Mouse (Mus musculus) heart, adult 2 months (tissue): ENCODE results near the gene Ms4a10. TPM values are rescaled to one million over a fixed set of nuclear protein-coding genes. Genes with fewer than 3 reads are reported as not detected.

ENCODE experiments used
- DNase-seq, 2 experiments: peaks; one replicate each; pipeline ENCODE4 v3.0.0; 2021
- H3K27ac ChIP-seq: fragments of 200-600 bp; 2 replicates; pipeline ENCODE4 v1.8.1; 2022
- H3K27me3 ChIP-seq: fragments of 200-500 bp; 2 replicates; pipeline ENCODE4 v1.6.1; 2012; ENCODE audit warnings: mild to moderate bottlenecking, low read length, inconsistent platforms, mixed read lengths; ENCODE audit not compliant: control insufficient read depth, insufficient read depth
- H3K36me3 ChIP-seq: fragments of 200-500 bp; 2 replicates; pipeline ENCODE4 v1.6.1; 2012; ENCODE audit warnings: low read length, inconsistent platforms; ENCODE audit not compliant: control insufficient read depth, insufficient read depth
- H3K4me1 ChIP-seq: fragments of 200-500 bp; 2 replicates; pipeline ENCODE4 v1.6.1; 2011; ENCODE audit warnings: low read length; ENCODE audit not compliant: control insufficient read depth, insufficient read depth
- H3K4me3 ChIP-seq: fragments of 200-600 bp; 2 replicates; pipeline ENCODE4 v1.8.1; 2022
- H3K79me2 ChIP-seq: fragments of 200-500 bp; replicated peaks from 2 replicates; pipeline ENCODE4 v1.6.1; 2012; ENCODE audit warnings: mild to moderate bottlenecking, inconsistent platforms, low read length, moderate library complexity, mixed read lengths; ENCODE audit not compliant: control insufficient read depth, insufficient read depth
- H3K9ac ChIP-seq: fragments of 200-500 bp; 2 replicates; pipeline ENCODE4 v1.6.1; 2012; ENCODE audit warnings: low read depth, mild to moderate bottlenecking, control low read depth, inconsistent platforms, low read length, mixed read lengths
- CTCF ChIP-seq: fragments of 200-600 bp; IDR thresholded peaks from 2 replicates; pipeline ENCODE4 v1.8.1; 2022; ENCODE audit warnings: antibody characterized with exemption, mild to moderate bottlenecking, moderate library complexity
- EP300 ChIP-seq: fragments of 200-500 bp; IDR thresholded peaks from 2 replicates; pipeline ENCODE4 v1.6.1; 2011; ENCODE audit warnings: low read depth, low read length, control low read depth; ENCODE audit not compliant: insufficient read depth
- POLR2A ChIP-seq: fragments of 200-500 bp; IDR thresholded peaks from 2 replicates; pipeline ENCODE4 v1.6.1; 2011; ENCODE audit warnings: mild to moderate bottlenecking, low read depth, low read length, control low read depth; ENCODE audit not compliant: insufficient read depth
- WGBS: fragments of 180-500 bp; shearing (Covaris S2); methylation state at CpG from one replicate; pipeline ENCODE4 v1.1.7; 2018; 5-methylcytosine and 5-hydroxymethylcytosine counted together
- intact Hi-C: fragments of 180-260 bp; cut with DNase I; formaldehyde crosslinking; loops from one replicate; pipeline ENCODE4 v1.15.1; 2025
- polyA plus RNA-seq: library from polyadenylated mRNA; depleted of rRNA; stranded (reverse); fragments of >200 nt; gene quantifications from 2 replicates; pipeline ENCODE4 v1.2.3, GENCODE M21; 2012
- total RNA-seq, 2 experiments: library from RNA; stranded (reverse); gene quantifications; 2 replicates each; pipeline ENCODE4 v1.2.3; 2021

The Ms4a10 gene
- total and polyA plus RNA-seq, 3 experiments = not detected

DNA sequence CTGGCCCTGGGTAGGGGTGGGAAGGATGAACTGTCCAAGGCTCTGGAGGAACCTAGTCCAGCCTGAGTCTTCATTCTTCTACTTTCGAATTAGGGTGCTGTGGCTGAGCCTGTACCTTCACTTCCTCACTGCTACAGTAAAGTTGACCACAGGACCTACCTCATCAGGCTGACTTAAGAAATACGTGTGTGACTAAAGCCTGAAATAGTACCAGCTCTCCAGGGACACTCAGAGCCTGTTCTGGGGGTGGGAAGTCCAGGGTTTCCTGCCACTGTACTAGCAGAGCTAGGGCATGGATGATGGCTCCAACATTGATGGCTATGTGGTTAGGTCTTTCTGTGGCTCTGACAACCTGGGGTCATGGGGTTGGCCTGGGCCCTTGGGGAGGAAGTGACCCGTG lies 30.5 kb downstream of the Ms4a10 start:
- Histone ChIP-seq H3K36me3 (no peaks in the 10 kb centered on the region), H3K4me1 (peaks cover 6% of the 10 kb centered on the region), H3K9ac (no peak overlapping the region), H3K4me3 (no peak overlapping the region), H3K27ac (no peak overlapping the region), H3K79me2 (no peaks in the 10 kb centered on the region), H3K27me3 (no peaks in the 10 kb centered on the region)
- TF ChIP-seq EP300 = no peak
- intact Hi-C loops = no loop called here
- DNase-seq = no peak
- WGBS = 61% methylated on average over 3 of the region's 3 CpGs

DNA sequence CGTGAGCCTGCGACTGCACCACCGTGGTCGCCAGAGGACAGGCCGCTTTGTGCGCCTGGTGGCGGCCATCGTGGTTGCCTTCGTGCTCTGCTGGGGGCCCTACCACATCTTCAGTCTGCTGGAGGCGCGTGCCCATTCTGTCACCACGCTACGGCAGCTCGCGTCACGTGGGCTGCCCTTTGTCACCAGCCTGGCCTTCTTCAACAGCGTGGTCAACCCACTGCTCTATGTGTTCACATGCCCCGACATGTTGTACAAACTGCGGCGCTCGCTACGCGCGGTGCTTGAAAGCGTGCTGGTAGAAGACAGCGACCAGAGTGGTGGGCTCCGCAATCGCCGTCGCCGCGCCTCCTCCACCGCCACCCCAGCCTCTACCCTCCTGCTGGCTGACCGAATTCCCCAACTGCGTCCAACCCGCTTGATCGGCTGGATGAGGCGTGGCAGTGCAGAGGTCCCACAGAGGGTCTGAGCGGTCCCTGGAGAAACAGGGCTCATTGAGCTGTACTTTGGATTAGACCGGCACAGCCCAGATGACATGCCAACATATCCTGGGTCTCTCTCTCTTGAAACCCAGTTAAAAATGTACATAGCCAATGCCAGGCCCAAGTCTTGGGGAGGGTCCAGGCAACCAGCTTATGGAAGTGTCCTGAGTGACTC lies 33.5 kb downstream of the Ms4a10 start:
- WGBS = 21% methylated on average over 40 of the region's 40 CpGs
- TF ChIP-seq POLR2A (no peak), EP300 (no peak), CTCF (no peak)
- Histone ChIP-seq H3K4me1 (no peaks in the 10 kb centered on the region; the same call in 1 of the 2 replicates), H3K79me2 (no peaks in the 10 kb centered on the region), H3K36me3 (no peaks in the 10 kb centered on the region), H3K27me3 (no peaks in the 10 kb centered on the region), H3K4me3 (peak overlapping the region; percentile 20; the same call in 1 of the 2 replicates), H3K27ac (no peak overlapping the region), H3K9ac (peak overlapping the region; percentile 24; the same call in 1 of the 2 replicates)
- intact Hi-C loops = no loop called here
- no peak for DNase-seq

DNA sequence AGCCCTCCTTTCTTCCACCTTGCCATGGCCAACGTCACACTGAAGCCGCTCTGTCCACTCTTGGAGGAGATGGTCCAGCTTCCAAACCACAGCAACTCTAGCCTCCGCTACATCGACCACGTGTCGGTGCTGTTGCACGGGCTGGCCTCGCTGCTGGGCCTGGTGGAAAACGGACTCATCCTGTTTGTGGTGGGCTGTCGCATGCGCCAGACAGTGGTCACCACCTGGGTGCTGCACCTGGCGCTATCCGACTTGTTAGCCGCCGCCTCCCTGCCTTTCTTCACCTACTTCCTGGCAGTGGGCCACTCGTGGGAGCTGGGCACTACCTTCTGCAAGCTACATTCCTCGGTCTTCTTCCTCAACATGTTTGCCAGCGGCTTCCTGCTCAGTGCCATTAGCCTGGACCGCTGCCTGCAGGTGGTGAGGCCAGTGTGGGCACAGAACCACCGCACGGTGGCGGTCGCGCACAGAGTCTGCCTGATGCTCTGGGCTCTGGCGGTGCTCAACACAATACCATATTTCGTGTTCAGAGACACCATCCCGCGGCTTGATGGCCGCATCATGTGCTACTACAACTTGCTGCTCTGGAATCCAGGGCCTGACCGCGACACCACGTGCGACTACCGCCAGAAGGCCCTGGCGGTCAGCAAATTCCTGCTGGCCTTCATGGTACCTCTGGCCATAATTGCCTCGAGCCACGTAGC lies 34.2 kb downstream of the Ms4a10 start:
- Histone ChIP-seq H3K4me3 (peak overlapping the region; percentile 20; the same call in 1 of the 2 replicates), H3K79me2 (no peaks in the 10 kb centered on the region), H3K36me3 (no peaks in the 10 kb centered on the region), H3K9ac (no peak overlapping the region), H3K27me3 (no peaks in the 10 kb centered on the region), H3K4me1 (no peaks in the 10 kb centered on the region; the same call in 1 of the 2 replicates), H3K27ac (no peak overlapping the region)
- DNase-seq = peak; percentile 53 to 63
- WGBS = 29% methylated on average over 37 of the region's 37 CpGs
- intact Hi-C loops = no loop called here
- no peak for TF ChIP-seq POLR2A
- no peak for TF ChIP-seq EP300
- TF ChIP-seq CTCF = peak; percentile 75

DNA sequence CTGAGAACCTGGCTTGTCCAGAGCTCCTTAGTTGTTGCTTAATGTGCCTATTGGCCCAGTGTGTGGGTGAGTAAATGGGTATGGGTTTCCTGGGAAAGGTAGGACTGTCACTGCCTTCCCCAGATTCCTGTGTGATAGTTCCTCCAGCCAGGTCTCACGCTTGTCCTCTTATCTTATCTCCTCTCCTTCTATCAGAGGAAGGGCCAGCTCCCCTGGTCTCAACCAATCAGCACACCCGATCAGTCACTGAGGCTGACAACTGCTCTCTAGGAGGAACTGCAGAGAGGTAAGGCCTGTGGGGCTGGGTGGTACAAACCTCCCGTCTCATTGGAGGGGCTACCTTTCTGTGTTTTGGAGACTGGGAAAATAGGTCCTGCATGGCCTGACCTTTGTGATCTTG lies 35.7 kb downstream of the Ms4a10 start:
- no peaks in the 10 kb centered on the region for H3K27me3 ChIP-seq
- no peaks in the 10 kb centered on the region; the same call in 1 of the 2 replicates for H3K4me1 ChIP-seq
- H3K9ac ChIP-seq = no peak overlapping the region
- H3K4me3 ChIP-seq = no peak overlapping the region
- TF ChIP-seq EP300 = no peak
- no peak for TF ChIP-seq POLR2A
- TF ChIP-seq CTCF = no peak
- H3K36me3 ChIP-seq = no peaks in the 10 kb centered on the region
- 45% methylated on average over 3 of the region's 3 CpGs for WGBS
- intact Hi-C loops = no loop called here
- DNase-seq = no peak
- no peak overlapping the region for H3K27ac ChIP-seq
- H3K79me2 ChIP-seq = no peaks in the 10 kb centered on the region

DNA sequence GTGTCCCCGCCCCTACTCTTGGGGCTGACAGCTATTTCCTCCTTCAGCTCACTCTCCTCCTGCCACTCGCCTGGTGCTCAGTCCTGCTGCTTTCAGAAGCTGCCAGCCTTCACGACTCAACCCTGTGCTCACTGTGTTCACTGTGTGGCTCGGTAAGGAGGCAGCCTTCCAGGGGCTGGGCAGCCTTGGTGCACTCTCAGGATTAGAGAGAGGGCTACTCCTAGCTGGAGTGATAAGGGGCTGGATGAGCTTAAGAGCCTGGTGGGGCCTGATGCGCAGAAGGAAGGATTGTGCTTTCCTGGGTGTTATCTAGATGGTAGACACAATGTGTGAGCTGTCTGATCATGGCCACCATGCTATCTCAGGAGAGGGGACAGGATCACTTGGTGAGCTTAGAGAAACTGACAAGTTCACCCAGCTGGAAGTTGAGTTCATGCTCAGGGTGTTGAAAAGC lies 37.3 kb downstream of the Ms4a10 start, which contains the start of gene Ptgdr2:
Gene Ptgdr2 (plus strand): TSS at position 51 of the 454 bp plus-strand sequence.
- Histone ChIP-seq H3K27me3 (no peaks in the 10 kb centered on the region), H3K27ac (no peak within 1 kb of the TSS), H3K4me1 (no peaks in the 10 kb centered on the region; the same call in 1 of the 2 replicates), H3K9ac (no peak within 1 kb of the TSS), H3K79me2 (no peaks in the 10 kb centered on the region), H3K4me3 (no peak within 1 kb of the TSS), H3K36me3 (no peaks in the 10 kb centered on the region)
- WGBS = 25% methylated on average over 5 of the region's 5 CpGs
- TF ChIP-seq CTCF (no peak), EP300 (no peak), POLR2A (no peak)
- no peak for DNase-seq
- intact Hi-C loops = no loop called here

DNA sequence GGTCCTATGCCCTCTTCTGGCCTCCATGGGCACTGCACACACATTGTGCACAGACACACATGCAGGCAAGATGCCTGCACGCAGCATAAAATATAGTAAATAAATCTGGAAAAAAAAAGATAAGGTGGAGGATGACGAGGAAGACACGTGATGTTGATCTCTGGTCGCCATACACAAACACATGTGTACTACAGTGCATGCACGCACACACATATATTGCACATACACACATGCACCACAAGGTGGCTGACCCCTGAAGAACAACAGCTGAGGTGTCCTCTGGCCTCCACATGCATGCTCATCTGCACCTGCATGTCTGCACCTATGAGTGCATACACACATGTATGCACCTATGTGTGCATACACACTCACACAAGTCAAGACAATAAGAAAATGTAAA lies 38.4 kb downstream of the Ms4a10 start:
- Histone ChIP-seq H3K27ac (no peak overlapping the region), H3K27me3 (no peaks in the 10 kb centered on the region), H3K4me1 (no peaks in the 10 kb centered on the region; the same call in 1 of the 2 replicates), H3K36me3 (no peaks in the 10 kb centered on the region), H3K4me3 (no peak overlapping the region), H3K79me2 (no peaks in the 10 kb centered on the region), H3K9ac (no peak overlapping the region)
- no peak; the same call in 1 of the 2 replicates for TF ChIP-seq CTCF
- no peak for TF ChIP-seq EP300
- TF ChIP-seq POLR2A = no peak
- 92% methylated on average over 5 of the region's 5 CpGs for WGBS
- intact Hi-C loops = no loop called here
- DNase-seq = no peak
